8 mouse cellular contexts compared by ENCODE assay signal in the genomic region with DNA sequence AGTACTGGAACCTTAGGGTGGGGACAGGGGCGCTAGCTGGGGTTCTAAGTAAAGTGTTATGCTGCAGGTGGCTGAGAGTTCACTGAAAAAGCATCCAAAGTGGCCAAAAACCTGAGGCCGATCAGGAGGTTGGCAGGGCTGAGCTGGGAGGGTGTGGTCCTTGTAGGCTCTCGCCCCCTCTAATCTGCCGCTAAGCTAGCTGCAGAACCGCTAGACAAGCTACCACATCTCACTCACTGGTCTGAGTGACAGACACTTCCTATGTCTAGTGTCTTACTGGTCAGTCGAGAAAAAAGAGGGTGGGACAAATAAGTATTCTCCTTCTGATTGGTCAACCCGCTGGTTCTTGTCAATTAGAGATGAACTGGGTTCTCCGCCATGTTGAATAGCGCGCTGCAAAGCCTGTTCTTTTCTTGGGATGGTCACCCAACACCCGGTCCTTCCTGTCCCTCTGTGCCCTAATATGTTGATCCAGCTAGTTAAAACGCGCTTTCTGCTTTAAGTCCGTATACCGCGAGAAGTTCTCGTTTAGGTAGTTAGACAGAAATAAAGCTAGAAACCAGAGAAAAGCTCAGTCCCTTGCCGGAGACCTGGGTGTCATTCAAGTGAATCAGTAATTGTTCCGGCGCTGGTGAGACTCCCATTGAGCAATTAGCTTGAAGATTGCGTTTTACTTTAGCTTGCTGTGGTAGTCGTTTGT. TPM values are rescaled to one million over a fixed set of nuclear protein-coding genes. Genes with fewer than 3 reads are reported as not detected.
DNase-seq lines count a peak whose midpoint lies in the region; ATAC-seq and TF ChIP-seq lines count a peak whose summit lies in the region.

TSS of gene Fam161a (plus strand) at position 51 of the 700 bp plus-strand sequence.

- H3K4me2 ChIP-seq in forebrain, embryonic 14.5 days (ENCODE audit: low read length), result peak within 1 kb of the TSS; percentile 69
- H3K4me2 ChIP-seq in liver, embryonic 16.5 days (ENCODE audit: low read depth, low read length), result peak within 1 kb of the TSS; percentile 86
- H3K4me2 ChIP-seq in neural tube, embryonic 12.5 days (replicated peaks), result peak within 1 kb of the TSS; percentile 75
- H3K4me2 ChIP-seq in stomach, postnatal 0 days (replicated peaks; ENCODE audit: low read depth), result peak within 1 kb of the TSS; percentile 61

- no peak for TF ChIP-seq RAD21 in MEL (IDR thresholded peaks at IDR 0.05; ENCODE audit: low read depth, low read length)

- H3K9ac ChIP-seq in MEL (ENCODE audit: control insufficient read depth, low read depth, low read length, poor library complexity, severe bottlenecking), result peak within 1 kb of the TSS; percentile 73
- peak within 1 kb of the TSS; percentile 78 for H3K9ac ChIP-seq in forebrain, embryonic 14.5 days (ENCODE audit: low read length)
- H3K9ac ChIP-seq in liver, embryonic 16.5 days (ENCODE audit: low read depth, low read length), result peak within 1 kb of the TSS; percentile 81
- peak within 1 kb of the TSS; percentile 73 for H3K9ac ChIP-seq in neural tube, embryonic 12.5 days
- peak within 1 kb of the TSS; percentile 73 for H3K9ac ChIP-seq in stomach, postnatal 0 days (ENCODE audit: low read length)

- H3K27ac ChIP-seq in MEL (ENCODE audit: control insufficient read depth, low read depth, low read length), result peak within 1 kb of the TSS; percentile 87
- H3K27ac ChIP-seq in forebrain, embryonic 14.5 days (ENCODE audit: low read depth, low read length), result peak within 1 kb of the TSS; percentile 89
- peak within 1 kb of the TSS; percentile 91 for H3K27ac ChIP-seq in liver, embryonic 16.5 days (ENCODE audit: low read length)
- H3K27ac ChIP-seq in neural tube, embryonic 12.5 days, result peak within 1 kb of the TSS; percentile 77
- peak within 1 kb of the TSS; percentile 85 for H3K27ac ChIP-seq in stomach, postnatal 0 days (replicated peaks)

- peak within 1 kb of the TSS; percentile 72 for H3K4me3 ChIP-seq in MEL (ENCODE audit: control insufficient read depth in 1 of 2, insufficient read depth in 1 of 2, low read depth in 2 of 2, low read length in 2 of 2)
- peak within 1 kb of the TSS; percentile 50 for H3K4me3 ChIP-seq in forebrain, embryonic 14.5 days (ENCODE audit: low read depth, low read length)
- H3K4me3 ChIP-seq in liver, embryonic 16.5 days (ENCODE audit: low read depth, low read length), result peak within 1 kb of the TSS; percentile 68
- H3K4me3 ChIP-seq in neural tube, embryonic 12.5 days, result peak within 1 kb of the TSS; percentile 55
- peak within 1 kb of the TSS; percentile 58 for H3K4me3 ChIP-seq in stomach, postnatal 0 days (ENCODE audit: low read depth, low read length)

- H3K9me3 ChIP-seq in MEL (replicated peaks; ENCODE audit: insufficient read depth, low read length), result no peaks in the 10 kb centered on the region
- H3K9me3 ChIP-seq in forebrain, embryonic 14.5 days (replicated peaks; ENCODE audit: control insufficient read depth, low read length), result no peaks in the 10 kb centered on the region
- H3K9me3 ChIP-seq in liver, embryonic 16.5 days (replicated peaks; ENCODE audit: control insufficient read depth, low read length), result no peaks in the 10 kb centered on the region
- H3K9me3 ChIP-seq in neural tube, embryonic 12.5 days, result no peaks in the 10 kb centered on the region
- H3K9me3 ChIP-seq in stomach, postnatal 0 days (ENCODE audit: control insufficient read depth, low read length), result no peaks in the 10 kb centered on the region

- no peaks in the 10 kb centered on the region for H3K27me3 ChIP-seq in MEL (ENCODE audit: control insufficient read depth in 1 of 2, insufficient read depth in 2 of 2, low read length in 2 of 2)
- H3K27me3 ChIP-seq in forebrain, embryonic 14.5 days (replicated peaks; ENCODE audit: control insufficient read depth, insufficient read depth, low read length), result no peaks in the 10 kb centered on the region
- no peaks in the 10 kb centered on the region for H3K27me3 ChIP-seq in liver, embryonic 16.5 days (ENCODE audit: control insufficient read depth, insufficient read depth, low read depth, low read length)
- no peaks in the 10 kb centered on the region for H3K27me3 ChIP-seq in neural tube, embryonic 12.5 days (replicated peaks)
- no peaks in the 10 kb centered on the region for H3K27me3 ChIP-seq in stomach, postnatal 0 days (ENCODE audit: control insufficient read depth, insufficient read depth, low read length)

- peak; percentile 98 for DNase-seq in MEL (ENCODE audit: low read depth, low spot score)
- DNase-seq in cerebellum, adult 11-12 months, result peak; percentile 86
- DNase-seq in forebrain, embryonic 14.5 days (ENCODE audit: low spot score), result peak; percentile 98
- peak; percentile 61 to 76 for DNase-seq in heart, postnatal 14 days
- DNase-seq in large intestine, adult 2 months (ENCODE audit: low read depth, low spot score), result peak; percentile 90
- peak; percentile 60 for DNase-seq in stomach, postnatal 0 days (ENCODE audit: low spot score)

- peaks cover 4 to 20% of the 10 kb centered on the region in 2 experiments; a peak in 3 of 4 replicates for H3K36me3 ChIP-seq in MEL (ENCODE audit: control insufficient read depth in 1 of 2, insufficient read depth in 2 of 2, low read length in 2 of 2)
- peaks cover 23% of the 10 kb centered on the region for H3K36me3 ChIP-seq in forebrain, embryonic 14.5 days (ENCODE audit: control insufficient read depth, insufficient read depth, low read length)
- H3K36me3 ChIP-seq in liver, embryonic 16.5 days (ENCODE audit: control insufficient read depth, insufficient read depth), result peaks cover 17% of the 10 kb centered on the region
- H3K36me3 ChIP-seq in neural tube, embryonic 12.5 days, result peaks cover 13% of the 10 kb centered on the region
- peaks cover 10% of the 10 kb centered on the region for H3K36me3 ChIP-seq in stomach, postnatal 0 days (ENCODE audit: control insufficient read depth, insufficient read depth, low read length)

- intact Hi-C loops in heart, postnatal 14 days (cut with DNase I), result loop anchor here (2.0 to 5.0 kb wide), 4 partner anchors 17 to 265 kb away; partner anchors contain the start of genes Cct4 and Xpo1

- TF ChIP-seq EP300 in MEL (IDR thresholded peaks at IDR 0.05; ENCODE audit: low read depth in 1 of 2, low read length in 2 of 2), result peak in 1 of 2 experiments; percentile 5; a peak in 1 of 4 replicates
- TF ChIP-seq EP300 in stomach, postnatal 0 days (optimal IDR thresholded peaks at IDR 0.05), result no peak

- WGBS in forebrain, embryonic 14.5 days, result 1% methylated on average over 22 of the region's 22 CpGs
- under 1% methylated on average over 22 of the region's 22 CpGs for WGBS in large intestine, adult 2 months
- WGBS in liver, embryonic 16.5 days (ENCODE audit: insufficient replicate concordance), result 1% methylated on average over 22 of the region's 22 CpGs
- WGBS in neural tube, embryonic 12.5 days, result under 1% methylated on average over 22 of the region's 22 CpGs
- WGBS in stomach, postnatal 0 days, result 2% methylated on average over 22 of the region's 22 CpGs

- H3K79me2 ChIP-seq in MEL (ENCODE audit: control insufficient read depth, insufficient read depth, low read length, poor library complexity), result no peaks in the 10 kb centered on the region; the same call in 1 of the 2 replicates

- ATAC-seq in forebrain, embryonic 14.5 days, result peak; percentile 95
- ATAC-seq in liver, embryonic 16.5 days (ENCODE audit: low read depth), result peak; percentile 94
- peak; percentile 96 for ATAC-seq in neural tube, embryonic 12.5 days (ENCODE audit: low FRiP score, low read depth)
- peak; percentile 95 for ATAC-seq in stomach, postnatal 0 days (ENCODE audit: low FRiP score, low TSS enrichment)

- peaks cover 0 to 3% of the 10 kb centered on the region in 2 experiments; a peak in 1 of 4 replicates for H3K4me1 ChIP-seq in MEL (ENCODE audit: control insufficient read depth in 1 of 2, insufficient read depth in 2 of 2, low read length in 2 of 2)
- H3K4me1 ChIP-seq in forebrain, embryonic 14.5 days (ENCODE audit: control insufficient read depth, insufficient read depth, low read length), result 0 out of 2 replicates have a peak, but pooled peaks cover 3% of the 10 kb centered on the region
- H3K4me1 ChIP-seq in liver, embryonic 16.5 days (ENCODE audit: control insufficient read depth, low read depth, low read length), result peaks cover 4% of the 10 kb centered on the region
- no peaks in the 10 kb centered on the region for H3K4me1 ChIP-seq in neural tube, embryonic 12.5 days
- no peaks in the 10 kb centered on the region for H3K4me1 ChIP-seq in stomach, postnatal 0 days (replicated peaks; ENCODE audit: control insufficient read depth, insufficient read depth)

- TF ChIP-seq POLR2A in MEL (IDR thresholded peaks at IDR 0.05; ENCODE audit: control insufficient read depth in 1 of 2, insufficient read depth in 1 of 2, low read depth in 1 of 2, low read length in 2 of 2, poor library complexity in 1 of 2), result peak; percentile 22 to 75; a peak in 3 of 4 replicates

- no peak for TF ChIP-seq CTCF in MEL (IDR thresholded peaks at IDR 0.05 in 2 of 3, conservative IDR thresholded peaks at IDR 0.05 in 1 of 3; ENCODE audit: control insufficient read depth in 1 of 3, insufficient read depth in 1 of 3, low read depth in 2 of 3, low read length in 3 of 3, poor library complexity in 1 of 3, severe bottlenecking in 1 of 3)
- no peak for TF ChIP-seq CTCF in stomach, postnatal 0 days (IDR thresholded peaks at IDR 0.05; ENCODE audit: low read depth)

TF ChIP-seq in MEL, 35 proteins besides CTCF, POLR2A, EP300 and RAD21 (continues in another document):
- TF ChIP-seq ETS1 (IDR thresholded peaks at IDR 0.05; ENCODE audit: low read depth, low read length) (no peak), E2F4 (IDR thresholded peaks at IDR 0.05; ENCODE audit: borderline replicate concordance, low read depth, low read length) (0 out of 2 replicates have a peak, but pooled peaks have one; percentile 24), POLR2AphosphoS2 (IDR thresholded peaks at IDR 0.05; ENCODE audit: low read length) (peak; percentile 96), NELFE (IDR thresholded peaks at IDR 0.05; ENCODE audit: low read depth, low read length) (peak; percentile 48), TCF12 (IDR thresholded peaks at IDR 0.05; ENCODE audit: low read depth, low read length) (peak; percentile 5; the same call in 1 of the 2 replicates), MAZ (IDR thresholded peaks at IDR 0.05; ENCODE audit: low read depth, low read length) (0 out of 2 replicates have a peak, but pooled peaks have one; percentile 16), ZMIZ1 (IDR thresholded peaks at IDR 0.05; ENCODE audit: low read depth, low read length) (peak; percentile 60)

RNA-seq across cellular contexts. Expression of gene Fam161a, which starts in this region (rescaled TPM):
- 0.27 and 0.65 TPM in 2 replicates for total RNA-seq in MEL (2012; rRNA removed)
- 1 to 10 TPM in 1 of 2 experiments, not detected in 1; 1.0 TPM for polyA plus RNA-seq in MEL (2012; ENCODE audit: insufficient read depth in 1 of 2, insufficient read length in 2 of 2, low read depth in 1 of 2, low replicate concordance in 2 of 2, missing spikeins in 1 of 2)
- polyA plus RNA-seq in forebrain, embryonic 14.5 days (2014; fragmentation: Nextera tagmentation; extraction: Ambion mirVana), result 3.2 and 4.1 TPM in 2 replicates
- 1 to 10 TPM; 2.9 to 3.8 TPM for total RNA-seq in heart, postnatal 14 days (2021)
- polyA plus RNA-seq in large intestine, adult 2 months (2012; rRNA removed), result 0.27 and 0.30 TPM in 2 replicates
- polyA plus RNA-seq in liver, embryonic 16.5 days (2015; fragmentation: Nextera tagmentation; extraction: Ambion mirVana), result 0.81 and 1.4 TPM in 2 replicates
- polyA plus RNA-seq in neural tube, embryonic 12.5 days (2016; fragmentation: Nextera tagmentation; extraction: Ambion mirVana), result 3.3 and 4.8 TPM in 2 replicates
- polyA plus RNA-seq in stomach, postnatal 0 days (2015; fragmentation: Nextera tagmentation; extraction: Ambion mirVana), result 3.0 and 3.2 TPM in 2 replicates

Comparison
In these comparisons a context has a peak if more than half of its experiments do, and no peak if none do; other contexts are left out.
1. Peak in every context shown above with its lines: DNase-seq, ATAC-seq, H3K4me3 ChIP-seq and H3K27ac ChIP-seq.
2. Peak in DNase-seq in large intestine, adult 2 months; RNA of the gene not detected or under 1 TPM.